Mouse (Mus musculus): ENCODE data around the gene Phb. TPM values are rescaled to one million over a fixed set of nuclear protein-coding genes. Genes with fewer than 3 reads are reported as not detected.

Phb gene
- polyA plus RNA-seq (2017; shearing (Covaris generic)), result 55.4 TPM

GRCm38 (mm10) chr11:95666529-95667149 is at the start of gene Phb:
TSS of gene Phb (plus strand) at chr11:95666957.

GRCm38 (mm10) chr11:95712563-95713224 is 45.9 kb downstream of the Phb start, which contains the start of gene Zfp652:
TSS of gene Zfp652 (plus strand) at chr11:95712673.

GRCm38 (mm10) chr11:95723287-95723686 is 56.5 kb downstream of the Phb start, which contains the start of gene B130006D01Rik:
TSS of gene B130006D01Rik (plus strand) at chr11:95723587.

Other genes with a start within 250 kb of the Phb start
- gene Nxph3, start 152.4 kb upstream of the Phb start, polyA plus RNA-seq (2017; shearing (Covaris generic)), result not detected
- not detected for gene Ngfr, start 79.2 kb upstream of the Phb start, polyA plus RNA-seq (2017; shearing (Covaris generic))
- 28.0 TPM for gene Zfp652, start 45.7 kb downstream of the Phb start, polyA plus RNA-seq (2017; shearing (Covaris generic))
- gene B130006D01Rik, start 56.6 kb downstream of the Phb start, polyA plus RNA-seq (2017; shearing (Covaris generic)), result 0.59 TPM
- gene Phospho1, start 157.5 kb downstream of the Phb start, polyA plus RNA-seq (2017; shearing (Covaris generic)), result not detected
- 6.2 TPM for gene Gngt2, start 170.3 kb downstream of the Phb start, polyA plus RNA-seq (2017; shearing (Covaris generic))
- gene Abi3, start 175.5 kb downstream of the Phb start, polyA plus RNA-seq (2017; shearing (Covaris generic)), result 10.4 TPM
- not detected for gene B4galnt2, start 247.9 kb downstream of the Phb start, polyA plus RNA-seq (2017; shearing (Covaris generic))

All from effector memory CD4-positive, alpha-beta T cell, adult 5 months (primary cell).